ENCODE assay signal across 12 mouse cellular contexts in the genomic region with DNA sequence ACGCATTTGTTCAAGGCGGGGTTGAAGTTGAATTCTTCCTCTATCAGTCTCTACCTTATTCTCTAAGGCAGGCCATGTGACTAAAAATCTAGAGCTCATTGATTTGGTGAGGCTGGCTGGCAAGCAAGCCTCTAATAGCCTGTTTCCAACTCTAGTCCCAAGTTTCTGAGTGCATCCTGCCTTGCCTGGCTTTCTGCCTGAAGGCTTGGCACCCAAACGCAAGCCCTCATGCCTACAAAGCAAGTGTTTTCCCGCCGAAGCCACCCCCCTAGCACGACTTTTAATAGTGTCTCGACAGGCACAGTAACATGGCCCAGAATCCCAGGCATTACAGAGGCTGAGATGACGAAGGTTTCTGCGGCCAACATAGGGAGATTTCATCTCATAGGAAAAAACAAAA. TPM values are rescaled to one million over a fixed set of nuclear protein-coding genes. Genes with fewer than 3 reads are reported as not detected.
DNase-seq lines count a peak whose midpoint lies in the region; ATAC-seq lines count a peak whose summit lies in the region.
"Had no signal": no experiment of that assay in that cellular context is flagged by ENCODE, and none has a peak within 500 bp of the region (broad histone marks: within the 10 kb centered on the region; RNA-seq: fewer than 3 reads in every experiment).

No protein-coding gene starts in this region.

- no peaks in the 10 kb centered on the region for H3K9me3 ChIP-seq in midbrain, embryonic 11.5 days (ENCODE audit: control insufficient read depth, low read length)
- no peaks in the 10 kb centered on the region for H3K9me3 ChIP-seq in midbrain, embryonic 16.5 days (replicated peaks; ENCODE audit: control insufficient read depth, low read length, poor library complexity, severe bottlenecking)
- H3K9me3 ChIP-seq: liver, embryonic 15.5 days; megakaryocyte, embryonic 14.5 days; neural tube, embryonic 13.5 days had no signal

- DNase-seq in midbrain, embryonic 11.5 days (ENCODE audit: low spot score, missing footprints), result peak; percentile 6
- DNase-seq in cerebellum, postnatal 36 days, result peak; percentile 17 to 34
- peak; percentile 10 to 27 for DNase-seq in layer of hippocampus, postnatal 25 days (ENCODE audit: extremely low spot score in 1 of 2, low spot score in 1 of 2)
- DNase-seq in right cerebral cortex, postnatal 36 days (ENCODE audit: low spot score in 2 of 2), result peak; percentile 20 to 29
- no peak for DNase-seq in testis, postnatal 14 days (ENCODE audit: low spot score)
- DNase-seq in MN1 (ENCODE audit: low spot score), result no peak
- DNase-seq: kidney, postnatal 36 days had no signal

- H3K27ac ChIP-seq in midbrain, embryonic 11.5 days (ENCODE audit: low read depth, low read length), result no peak overlapping the region
- no peak overlapping the region for H3K27ac ChIP-seq in midbrain, embryonic 16.5 days (ENCODE audit: low read length)
- H3K27ac ChIP-seq: liver, embryonic 15.5 days; neural tube, embryonic 13.5 days had no signal

- peaks cover 4% of the 10 kb centered on the region; the same call in 1 of the 2 replicates for H3K36me3 ChIP-seq in midbrain, embryonic 11.5 days (ENCODE audit: control insufficient read depth, insufficient read depth, low read length)
- H3K36me3 ChIP-seq in midbrain, embryonic 16.5 days (ENCODE audit: control insufficient read depth, insufficient read depth, low read length), result peaks cover 42% of the 10 kb centered on the region

- no peaks in the 10 kb centered on the region for H3K4me1 ChIP-seq in midbrain, embryonic 11.5 days (ENCODE audit: control insufficient read depth, insufficient read depth, low read length)
- no peaks in the 10 kb centered on the region for H3K4me1 ChIP-seq in midbrain, embryonic 16.5 days (ENCODE audit: control insufficient read depth, insufficient read depth, low read length)
- H3K4me1 ChIP-seq: liver, embryonic 15.5 days; megakaryocyte, embryonic 14.5 days; neural tube, embryonic 13.5 days had no signal

- no peak overlapping the region for H3K4me3 ChIP-seq in midbrain, embryonic 11.5 days (ENCODE audit: low read depth, low read length)
- no peak overlapping the region for H3K4me3 ChIP-seq in midbrain, embryonic 16.5 days (ENCODE audit: low read depth, low read length)
- H3K4me3 ChIP-seq: liver, embryonic 15.5 days; megakaryocyte, embryonic 14.5 days; neural tube, embryonic 13.5 days had no signal

- H3K27me3 ChIP-seq in midbrain, embryonic 11.5 days (ENCODE audit: control insufficient read depth, insufficient read depth, low read length), result no peaks in the 10 kb centered on the region
- H3K27me3 ChIP-seq in midbrain, embryonic 16.5 days (ENCODE audit: control insufficient read depth, insufficient read depth, low read depth, low read length), result no peaks in the 10 kb centered on the region
- H3K27me3 ChIP-seq: liver, embryonic 15.5 days; megakaryocyte, embryonic 14.5 days; neural tube, embryonic 13.5 days had no signal

- 95% methylated on average over 9 of the region's 9 CpGs for WGBS in midbrain, embryonic 11.5 days
- 89% methylated on average over 9 of the region's 9 CpGs for WGBS in midbrain, embryonic 16.5 days

- no peak overlapping the region for H3K4me2 ChIP-seq in midbrain, embryonic 11.5 days
- H3K4me2 ChIP-seq in midbrain, embryonic 16.5 days (ENCODE audit: low read length), result no peak overlapping the region
- H3K4me2 ChIP-seq: liver, embryonic 15.5 days; neural tube, embryonic 13.5 days had no signal

- H3K9ac ChIP-seq in midbrain, embryonic 11.5 days (ENCODE audit: low read length), result no peak overlapping the region
- no peak overlapping the region for H3K9ac ChIP-seq in midbrain, embryonic 16.5 days (ENCODE audit: low read depth, low read length)
- H3K9ac ChIP-seq: liver, embryonic 15.5 days; neural tube, embryonic 13.5 days had no signal

- no peak for ATAC-seq in midbrain, embryonic 11.5 days (ENCODE audit: low FRiP score)
- ATAC-seq in midbrain, embryonic 16.5 days, result no peak
- ATAC-seq: activated CD4-positive, CD25-positive, alpha-beta regulatory T cell, adult 4 months had no signal

RNA-seq across cellular contexts. Expression of a gene that starts 13.3 kb away (rescaled TPM):
- 30.4 and 35.6 TPM in 2 replicates for polyA plus RNA-seq in midbrain, embryonic 11.5 days (2014; fragmentation: Nextera tagmentation; extraction: Ambion mirVana)
- polyA plus RNA-seq in midbrain, embryonic 16.5 days (2015; fragmentation: Nextera tagmentation; extraction: Ambion mirVana), result 36.2 and 46.2 TPM in 2 replicates
- total RNA-seq in layer of hippocampus, postnatal 25 days (2021), result 100 to 1,000 TPM; 175 to 192 TPM

Comparison
In these comparisons a context has a peak if more than half of its experiments do, and no peak if none do; other contexts are left out.
1. DNase-seq: peak in midbrain, embryonic 11.5 days (single experiment), cerebellum, postnatal 36 days (2 of 2), layer of hippocampus, postnatal 25 days (2 of 2) and right cerebral cortex, postnatal 36 days (2 of 2); none in testis, postnatal 14 days (single experiment) and MN1 (single experiment).